Mouse (Mus musculus): ENCODE measurements at regions not wholly inside any gene's neighbourhood (a gene's known extent, or its start where the extent isn't known, plus 50 kb on each side); places are given as distances from the start of the nearest gene placed in this dataset.
A peak's percentile ranks its signal among the peaks of the same experiment; 100 is the strongest.

GRCm38 (mm10) chr2:149737837-149738236 lies 91.2 kb upstream of the Syndig1 start:
- 70% methylated on average over 2 of the region's 2 CpGs for whole genome bisulfite sequencing
- H3K4me2 ChIP-seq, result no peak overlapping the region
- H3K27me3 ChIP-seq, result no peaks in the 10 kb centered on the region
- no peak overlapping the region for H3K27ac ChIP-seq
- no peak overlapping the region for H3K9ac ChIP-seq
- H3K9me3 ChIP-seq (replicated peaks), result no peaks in the 10 kb centered on the region
- no peak overlapping the region for H3K4me3 ChIP-seq
- H3K4me1 ChIP-seq (replicated peaks), result no peaks in the 10 kb centered on the region
- ATAC-seq (replicated peaks; ENCODE audit: insufficient number of reproducible peaks, insufficient read depth, low FRiP score, low read depth), result no peak
- no peaks in the 10 kb centered on the region for H3K36me3 ChIP-seq

GRCm38 (mm10) chr2:149739886-149740285 lies 89.1 kb upstream of the Syndig1 start:
- 62% methylated on average over 2 of the region's 2 CpGs for WGBS
- 0 out of 2 replicates have a peak, but pooled peaks have one; percentile 55 for ATAC-seq (replicated peaks; ENCODE audit: insufficient number of reproducible peaks, insufficient read depth, low FRiP score, low read depth)
- Histone ChIP-seq H3K9ac (no peak overlapping the region), H3K27me3 (no peaks in the 10 kb centered on the region), H3K36me3 (no peaks in the 10 kb centered on the region), H3K27ac (no peak overlapping the region), H3K9me3 (replicated peaks) (no peaks in the 10 kb centered on the region), H3K4me3 (no peak overlapping the region), H3K4me1 (replicated peaks) (no peaks in the 10 kb centered on the region), H3K4me2 (no peak overlapping the region)

GRCm38 (mm10) chr2:149742661-149743060 lies 86.3 kb upstream of the Syndig1 start:
- no peaks in the 10 kb centered on the region for H3K36me3 ChIP-seq
- no peak overlapping the region for H3K9ac ChIP-seq
- no peak overlapping the region for H3K4me3 ChIP-seq
- H3K27me3 ChIP-seq, result no peaks in the 10 kb centered on the region
- 78% methylated on average over 2 of the region's 2 CpGs for WGBS
- H3K4me1 ChIP-seq (replicated peaks), result no peaks in the 10 kb centered on the region
- no peak overlapping the region for H3K4me2 ChIP-seq
- no peak overlapping the region for H3K27ac ChIP-seq
- ATAC-seq (replicated peaks; ENCODE audit: insufficient number of reproducible peaks, insufficient read depth, low FRiP score, low read depth), result no peak
- H3K9me3 ChIP-seq (replicated peaks), result no peaks in the 10 kb centered on the region

DNA sequence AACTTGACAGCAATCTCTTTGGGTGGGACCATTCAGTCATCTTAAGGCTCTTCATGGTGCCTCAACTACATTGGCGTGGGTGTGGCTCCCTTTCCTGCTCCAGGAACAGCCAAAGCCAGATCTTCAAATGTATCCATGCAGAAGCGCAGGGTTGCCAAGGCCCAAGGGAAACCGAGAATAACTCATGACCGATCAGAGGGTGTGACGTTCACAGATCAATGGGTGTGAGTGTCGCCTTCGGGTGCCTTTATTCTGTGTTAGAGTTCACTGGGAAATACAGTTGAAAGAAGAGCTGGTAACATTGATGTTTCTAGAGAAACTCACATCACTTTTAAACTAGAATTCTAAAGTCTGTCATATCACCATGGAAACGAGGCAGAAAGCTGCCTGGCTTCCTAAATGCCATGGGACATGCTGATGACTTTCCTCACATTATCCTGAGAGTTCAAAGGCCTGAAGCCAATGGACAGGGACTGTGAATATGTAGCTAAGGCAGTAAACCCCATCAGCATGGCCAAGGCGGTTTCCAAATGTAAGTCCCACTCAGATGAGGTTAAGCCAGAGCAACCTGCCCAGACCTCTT lies 80.7 kb upstream of the Syndig1 start:
- no peak overlapping the region for H3K4me2 ChIP-seq
- H3K9me3 ChIP-seq (replicated peaks), result no peaks in the 10 kb centered on the region
- H3K27ac ChIP-seq, result no peak overlapping the region
- no peaks in the 10 kb centered on the region for H3K4me1 ChIP-seq (replicated peaks)
- no peaks in the 10 kb centered on the region for H3K27me3 ChIP-seq
- no peak overlapping the region for H3K4me3 ChIP-seq
- ATAC-seq (replicated peaks; ENCODE audit: insufficient number of reproducible peaks, insufficient read depth, low FRiP score, low read depth), result no peak
- no peak overlapping the region for H3K9ac ChIP-seq
- no peaks in the 10 kb centered on the region for H3K36me3 ChIP-seq
- WGBS, result 79% methylated on average over 9 of the region's 9 CpGs

- WGBS, result 75% methylated on average over 4 of the region's 4 CpGs
- Histone ChIP-seq H3K4me3 (no peak overlapping the region), H3K4me1 (replicated peaks) (no peaks in the 10 kb centered on the region), H3K27ac (no peak overlapping the region), H3K9ac (no peak overlapping the region), H3K27me3 (no peaks in the 10 kb centered on the region), H3K4me2 (no peak overlapping the region), H3K9me3 (replicated peaks) (no peaks in the 10 kb centered on the region), H3K36me3 (no peaks in the 10 kb centered on the region)
- ATAC-seq (replicated peaks; ENCODE audit: insufficient number of reproducible peaks, insufficient read depth, low FRiP score, low read depth), result no peak
Observed at GRCm38 (mm10) chr2:149759151-149759550, 69.9 kb upstream of the Syndig1 start.

DNA sequence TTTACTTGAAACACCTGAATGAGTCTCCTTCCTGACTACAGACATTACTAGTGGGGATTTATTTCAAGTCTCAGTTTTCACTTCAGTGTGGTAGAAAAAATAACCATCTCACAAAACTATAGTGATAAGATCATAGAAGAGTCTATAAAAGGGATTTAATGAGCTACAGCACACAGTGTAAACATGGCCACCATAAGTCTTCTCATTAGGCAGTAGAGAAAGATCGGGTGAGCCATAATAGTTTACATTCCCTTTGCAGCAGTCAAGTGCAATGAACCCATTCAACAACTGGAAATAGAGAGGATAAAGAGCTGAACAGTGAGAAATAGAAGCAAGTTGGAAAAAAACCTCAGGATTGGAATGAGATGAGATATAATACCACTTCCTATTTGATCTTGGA lies 65.1 kb upstream of the Syndig1 start:
- ATAC-seq (replicated peaks; ENCODE audit: insufficient number of reproducible peaks, insufficient read depth, low FRiP score, low read depth), result no peak
- H3K4me1 ChIP-seq (replicated peaks), result no peaks in the 10 kb centered on the region
- 73% methylated on average over 1 of the region's 1 CpGs for WGBS
- H3K4me2 ChIP-seq, result no peak overlapping the region
- H3K9ac ChIP-seq, result no peak overlapping the region
- H3K9me3 ChIP-seq (replicated peaks), result no peaks in the 10 kb centered on the region
- no peak overlapping the region for H3K27ac ChIP-seq
- H3K36me3 ChIP-seq, result no peaks in the 10 kb centered on the region
- H3K27me3 ChIP-seq, result no peaks in the 10 kb centered on the region
- no peak overlapping the region for H3K4me3 ChIP-seq

DNA sequence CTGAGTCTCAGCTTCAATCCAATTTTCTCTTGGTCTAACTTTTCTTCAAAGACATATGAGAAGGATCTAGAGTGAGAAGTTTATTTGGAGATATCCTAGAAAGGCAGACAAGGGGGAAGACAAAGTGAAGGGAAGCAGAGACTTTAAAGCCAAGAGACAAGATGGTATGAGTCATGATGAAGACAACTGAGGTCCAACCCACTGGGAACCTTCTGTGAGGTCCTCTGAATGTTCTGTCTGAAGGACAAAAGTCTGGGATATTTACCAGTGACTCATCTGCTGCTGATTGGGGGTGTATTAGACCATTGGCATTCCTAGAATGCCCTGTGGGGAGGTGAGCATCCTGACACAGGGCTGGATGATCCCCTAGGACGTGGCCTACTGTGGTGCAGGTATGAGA lies 61.0 kb upstream of the Syndig1 start:
- no peak overlapping the region for H3K27ac ChIP-seq
- 58% methylated on average over 1 of the region's 1 CpGs for WGBS

GRCm38 (mm10) chr2:149768551-149768950 lies 60.5 kb upstream of the Syndig1 start:
- H3K4me1 ChIP-seq (replicated peaks), result no peaks in the 10 kb centered on the region
- H3K4me3 ChIP-seq, result no peak overlapping the region
- ATAC-seq (replicated peaks; ENCODE audit: insufficient number of reproducible peaks, insufficient read depth, low FRiP score, low read depth), result no peak
- 76% methylated on average over 2 of the region's 2 CpGs for WGBS
- no peak overlapping the region for H3K9ac ChIP-seq
- H3K27ac ChIP-seq, result no peak overlapping the region
- no peak overlapping the region for H3K4me2 ChIP-seq
- H3K36me3 ChIP-seq, result no peaks in the 10 kb centered on the region
- H3K27me3 ChIP-seq, result no peaks in the 10 kb centered on the region
- H3K9me3 ChIP-seq (replicated peaks), result no peaks in the 10 kb centered on the region

More for the DNA sequence above, 61.0 kb upstream of the Syndig1 start:
- no peaks in the 10 kb centered on the region for H3K27me3 ChIP-seq
- no peak overlapping the region for H3K4me2 ChIP-seq
- H3K4me3 ChIP-seq, result no peak overlapping the region
- H3K4me1 ChIP-seq (replicated peaks), result no peaks in the 10 kb centered on the region
- H3K9ac ChIP-seq, result no peak overlapping the region
- H3K36me3 ChIP-seq, result no peaks in the 10 kb centered on the region
- no peak for ATAC-seq (replicated peaks; ENCODE audit: insufficient number of reproducible peaks, insufficient read depth, low FRiP score, low read depth)
- H3K9me3 ChIP-seq (replicated peaks), result no peaks in the 10 kb centered on the region

DNA sequence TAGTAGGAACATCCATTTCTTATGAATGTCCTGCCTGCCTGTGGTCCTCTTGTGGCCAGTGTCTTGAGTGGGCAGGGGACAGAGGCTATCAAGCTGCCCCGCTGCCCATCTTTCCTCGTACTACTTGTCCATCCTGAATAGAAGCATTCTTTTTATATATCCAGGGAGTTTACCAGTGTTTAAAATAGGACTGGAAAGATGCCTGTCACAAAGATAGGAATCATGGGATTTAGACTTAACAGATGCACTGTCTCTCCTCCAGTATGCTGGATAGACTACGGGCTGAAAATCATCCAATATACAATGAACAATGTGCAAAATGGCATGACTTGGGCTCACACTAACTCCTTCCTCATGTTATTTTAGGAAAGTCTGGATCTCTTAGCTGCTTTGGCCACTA lies 51.7 kb upstream of the Syndig1 start:
- 82% methylated on average over 3 of the region's 3 CpGs for WGBS
- H3K4me1 ChIP-seq (replicated peaks), result no peaks in the 10 kb centered on the region
- no peak for ATAC-seq (replicated peaks; ENCODE audit: insufficient number of reproducible peaks, insufficient read depth, low FRiP score, low read depth)

More for the DNA sequence above, 51.7 kb upstream of the Syndig1 start:
- H3K4me3 ChIP-seq, result no peak overlapping the region
- no peaks in the 10 kb centered on the region for H3K9me3 ChIP-seq (replicated peaks)
- no peaks in the 10 kb centered on the region for H3K27me3 ChIP-seq
- no peak overlapping the region for H3K27ac ChIP-seq
- no peak overlapping the region for H3K4me2 ChIP-seq
- no peak overlapping the region for H3K9ac ChIP-seq
- no peaks in the 10 kb centered on the region for H3K36me3 ChIP-seq

Measured in heart, embryonic 15.5 days (tissue).